Mouse (Mus musculus): Measurements from ENCODE around the gene Smg5. TPM values are rescaled to one million over a fixed set of nuclear protein-coding genes. Genes with fewer than 3 reads are reported as not detected.

The Smg5 gene
- polyA plus RNA-seq, 1 experiment: 64.5 TPM

DNA sequence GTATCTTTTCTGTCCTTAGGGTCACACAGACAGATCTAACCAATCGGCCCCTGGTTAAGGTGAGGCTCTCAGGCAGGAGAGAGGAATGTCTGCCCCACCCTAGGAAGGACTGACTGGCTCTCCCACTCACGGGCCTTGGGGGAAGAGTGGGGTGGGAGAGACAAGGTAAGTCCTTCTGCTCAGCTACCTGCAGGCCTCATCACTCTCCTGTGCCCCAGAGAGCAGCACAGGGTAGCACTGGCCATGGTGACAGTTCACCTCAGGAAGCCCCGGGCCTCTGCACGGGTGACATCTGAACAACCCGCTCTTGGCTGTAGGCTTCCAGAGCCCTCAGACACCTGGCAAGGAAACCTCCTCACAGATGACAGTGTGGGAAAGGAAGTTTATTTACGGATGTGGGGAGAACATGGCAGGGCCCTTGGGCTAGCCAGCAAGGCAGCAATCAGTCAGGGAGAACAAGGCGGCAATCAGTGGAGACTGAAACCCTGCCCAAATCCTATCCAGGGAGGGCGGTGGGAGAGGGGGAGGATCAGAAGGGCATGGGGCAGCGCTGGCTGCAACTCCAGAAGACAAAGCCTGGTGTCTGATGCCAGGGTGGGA is 57.8 kb downstream of the Smg5 start:
- DNase-seq (ENCODE audit: low read depth): no peak

DNA sequence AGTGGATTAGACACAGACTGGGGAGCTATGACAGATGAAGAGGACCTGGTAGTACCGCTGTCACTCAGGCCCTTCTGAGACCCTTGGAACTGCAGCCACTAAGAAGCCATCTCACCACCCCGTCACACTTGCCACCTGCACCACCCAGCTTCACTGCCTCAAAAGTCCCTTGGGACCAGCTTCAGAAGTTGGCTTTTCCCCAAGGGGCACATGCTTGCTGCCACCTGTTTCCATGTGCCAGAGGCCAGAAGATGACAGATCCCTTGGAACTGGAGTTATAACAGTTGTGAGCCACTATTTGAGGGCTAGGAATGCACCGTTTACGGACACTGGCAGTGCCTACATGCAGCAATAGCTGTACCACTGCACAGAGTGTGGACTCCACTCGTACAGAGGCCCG is 59.2 kb downstream of the Smg5 start:
- no peak for DNase-seq (ENCODE audit: low read depth)

GRCm38 (mm10) chr3:88395742-88396141 is 59.7 kb downstream of the Smg5 start:
- DNase-seq (ENCODE audit: low read depth): no peak

DNA sequence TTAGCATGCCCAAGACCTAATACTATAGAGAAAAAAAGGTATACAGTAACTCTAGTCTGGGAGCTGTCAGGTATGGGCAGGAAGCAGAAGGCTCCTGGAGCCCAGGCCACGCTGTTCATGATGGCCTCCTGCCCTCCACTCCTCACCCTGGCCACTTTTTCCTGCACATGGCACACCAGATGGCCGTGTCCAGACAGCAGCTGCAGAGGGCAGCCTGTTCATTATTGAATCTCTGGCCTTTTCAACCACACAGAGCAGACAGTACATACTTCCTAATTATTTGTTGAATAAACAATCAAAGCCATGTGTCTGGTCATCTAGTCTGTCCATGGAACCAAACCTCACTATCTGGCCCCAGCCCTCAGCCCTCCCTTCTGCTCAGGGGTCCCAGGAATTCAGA is 62.6 kb downstream of the Smg5 start:
- no peak for DNase-seq (ENCODE audit: low read depth)

DNA sequence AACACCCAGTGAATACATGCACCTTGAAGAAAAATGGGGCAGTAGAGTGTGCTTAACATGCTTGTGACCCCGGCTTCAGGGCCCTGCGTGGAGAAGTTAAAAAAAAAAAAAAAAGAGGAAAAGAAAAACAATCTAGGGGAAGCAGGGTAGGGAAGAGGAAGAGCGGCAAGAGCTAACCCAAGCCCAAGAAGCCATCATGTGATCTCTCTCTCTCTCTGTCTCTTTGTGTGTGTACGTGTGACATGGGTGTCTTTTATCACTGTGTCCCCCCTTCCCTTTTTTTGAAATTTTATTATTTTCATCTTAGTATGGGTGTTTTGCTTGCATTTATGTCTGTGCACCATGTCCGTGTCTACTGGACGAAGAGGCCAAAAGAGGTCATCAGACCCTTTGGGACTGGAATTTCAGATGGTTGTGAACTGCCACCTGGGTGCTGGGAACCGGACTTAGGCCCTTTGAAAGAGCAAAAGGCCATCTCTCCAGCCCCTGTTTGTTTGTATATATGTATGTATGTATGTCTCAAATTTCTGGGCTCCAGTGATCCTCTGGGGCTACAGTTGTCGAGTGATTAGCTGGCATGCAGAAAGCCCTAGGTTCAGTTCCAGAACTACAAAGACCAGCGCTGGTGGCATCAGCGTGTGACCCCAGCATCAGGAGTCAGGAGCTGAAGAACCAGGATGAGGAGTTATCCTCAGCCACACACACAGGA is 67.6 kb downstream of the Smg5 start:
- DNase-seq (ENCODE audit: low read depth): no peak

DNA sequence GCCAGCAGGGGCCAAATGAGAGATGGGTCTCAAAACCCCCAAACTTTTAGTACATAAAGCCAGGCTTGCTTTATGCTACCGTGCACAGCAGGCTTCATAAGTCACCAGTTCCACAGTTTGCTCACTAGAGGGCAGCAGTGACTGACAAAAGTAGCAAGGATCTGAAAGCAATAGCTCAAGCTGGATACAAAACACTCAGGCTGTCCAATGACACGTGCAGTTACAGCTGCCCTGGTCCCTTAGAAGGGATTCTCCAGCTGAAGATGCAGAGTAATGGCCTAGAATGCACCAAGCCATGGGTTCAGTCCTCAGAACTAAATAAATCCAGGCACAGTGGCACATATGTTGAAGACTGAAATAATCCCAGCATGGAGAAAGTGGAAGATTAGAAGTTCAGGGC is 71.0 kb downstream of the Smg5 start:
- DNase-seq (ENCODE audit: low read depth): no peak

DNA sequence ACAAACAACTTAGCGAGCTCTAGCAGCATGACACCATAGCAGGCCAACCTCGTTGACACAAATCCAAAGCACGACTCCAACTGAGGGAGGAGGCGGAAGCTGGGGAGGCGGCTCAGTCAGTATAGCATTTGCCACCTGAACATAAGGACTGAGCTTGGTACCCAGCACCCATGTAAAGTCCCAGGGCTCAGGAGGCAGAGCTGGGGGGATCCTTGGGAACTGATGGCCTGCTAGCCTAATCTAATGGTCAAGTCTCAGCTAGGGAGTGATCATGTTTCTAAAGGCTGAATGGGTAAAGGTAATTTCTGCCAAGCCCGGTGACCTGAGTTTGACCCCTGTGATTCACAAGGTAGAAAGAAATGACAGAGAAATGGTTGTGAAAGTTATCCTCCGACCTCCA is 71.5 kb downstream of the Smg5 start:
- DNase-seq (ENCODE audit: low read depth): no peak

GRCm38 (mm10) chr3:88408953-88409352 is 72.9 kb downstream of the Smg5 start:
- DNase-seq (ENCODE audit: low read depth): no peak

DNA sequence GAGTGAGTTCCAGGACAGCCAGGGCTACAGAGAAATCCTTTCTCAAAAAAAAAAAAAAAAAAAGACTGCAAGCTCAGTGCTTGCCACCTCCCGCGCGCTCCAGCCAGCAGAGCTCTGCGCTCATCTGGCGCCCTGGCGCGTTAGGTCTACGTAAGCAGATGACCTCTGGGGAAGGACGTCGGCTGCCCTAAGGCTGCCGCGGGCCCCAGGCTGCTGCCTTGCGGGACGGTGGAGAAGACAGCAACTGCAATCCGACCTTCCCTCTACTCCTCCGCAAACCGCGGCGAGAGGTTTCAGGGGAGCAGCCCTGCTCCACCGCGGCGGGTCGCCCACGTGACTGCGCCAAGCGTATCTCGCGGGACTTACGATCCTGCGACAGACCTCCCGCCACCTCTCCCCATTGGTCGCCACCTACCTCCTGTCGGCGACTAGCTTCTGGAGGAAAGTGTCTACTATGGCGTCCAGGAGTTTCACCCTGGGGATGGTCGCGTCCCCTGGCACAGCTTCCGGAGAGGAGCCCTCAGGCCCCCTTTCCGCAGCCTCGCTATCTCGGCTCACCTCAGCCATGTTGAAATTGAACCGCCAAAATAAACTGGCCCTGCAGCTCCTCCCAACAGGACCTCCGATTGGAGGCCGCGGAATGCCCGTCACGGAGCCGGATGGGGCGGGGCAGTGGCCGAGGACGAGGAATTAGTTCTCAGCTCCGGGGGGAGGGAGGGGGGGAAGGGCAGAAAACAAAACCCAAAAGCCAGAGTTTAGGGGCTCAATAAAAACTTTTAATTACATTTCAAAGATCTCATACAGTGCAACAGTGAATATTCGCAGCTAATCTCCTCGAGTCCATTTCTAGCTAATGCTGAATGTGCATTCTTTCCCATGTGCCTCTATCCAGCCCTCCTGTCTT is 73.9 kb downstream of the Smg5 start, which contains the start of gene Pmf1:
Gene Pmf1 (minus strand): TSS at position 591 of the 904 bp plus-strand sequence.
- DNase-seq (ENCODE audit: low read depth): no peak

- no peak for DNase-seq (ENCODE audit: low read depth)
Observed at GRCm38 (mm10) chr3:88410645-88411031, 74.6 kb downstream of the Smg5 start.

GRCm38 (mm10) chr3:88411681-88412080 is 75.6 kb downstream of the Smg5 start:
- no peak for DNase-seq (ENCODE audit: low read depth)

Other genes with a start within 250 kb of the Smg5 start
- gene Mef2d, start 193.9 kb upstream of the Smg5 start, polyA plus RNA-seq (2012; rRNA removed): 39.5 and 41.9 TPM in 2 replicates
- gene Rhbg, start 81.6 kb upstream of the Smg5 start, polyA plus RNA-seq (2012; rRNA removed): 33.0 TPM in 2 replicates
- gene Gm38392, start 49.0 kb upstream of the Smg5 start, polyA plus RNA-seq (2012; rRNA removed): 0.09 and 0.10 TPM in 2 replicates
- gene Tsacc, start 39.3 kb upstream of the Smg5 start, polyA plus RNA-seq (2012; rRNA removed): 9.8 and 10.7 TPM in 2 replicates
- gene Cct3, start 39.1 kb upstream of the Smg5 start, polyA plus RNA-seq (2012; rRNA removed): 103 and 134 TPM in 2 replicates
- gene Glmp, start 11.2 kb upstream of the Smg5 start, polyA plus RNA-seq (2012; rRNA removed): 255 and 271 TPM in 2 replicates
- 17.8 and 19.6 TPM in 2 replicates for gene Tmem79, start 112 bp upstream of the Smg5 start, polyA plus RNA-seq (2012; rRNA removed)
- 11.8 and 14.2 TPM in 2 replicates for gene Paqr6, start 28.3 kb downstream of the Smg5 start, polyA plus RNA-seq (2012; rRNA removed)
- gene Bglap3, start 36.5 kb downstream of the Smg5 start, polyA plus RNA-seq (2012; rRNA removed): 214 and 266 TPM in 2 replicates
- gene Bglap2, start 42.4 kb downstream of the Smg5 start, polyA plus RNA-seq (2012; rRNA removed): 0.39 TPM in 1 of 2 replicates, not detected in the other
- not detected in 2 replicates for gene Bglap, start 48.2 kb downstream of the Smg5 start, polyA plus RNA-seq (2012; rRNA removed)
- 23.9 and 31.0 TPM in 2 replicates for gene Pmf1, start 74.1 kb downstream of the Smg5 start, polyA plus RNA-seq (2012; rRNA removed)
- gene Slc25a44, start 88.9 kb downstream of the Smg5 start, polyA plus RNA-seq (2012; rRNA removed): 39.1 and 45.0 TPM in 2 replicates
- gene Sema4a, start 124.9 kb downstream of the Smg5 start, polyA plus RNA-seq (2012; rRNA removed): 100 and 129 TPM in 2 replicates
- gene Lmna, start 173.7 kb downstream of the Smg5 start, polyA plus RNA-seq (2012; rRNA removed): 125 and 138 TPM in 2 replicates
- 2.0 and 2.6 TPM in 2 replicates for gene Mex3a, start 196.1 kb downstream of the Smg5 start, polyA plus RNA-seq (2012; rRNA removed)
- 75.6 and 92.5 TPM in 2 replicates for gene Rab25, start 212.0 kb downstream of the Smg5 start, polyA plus RNA-seq (2012; rRNA removed)
- gene Lamtor2, start 216.8 kb downstream of the Smg5 start, polyA plus RNA-seq (2012; rRNA removed): 164 and 193 TPM in 2 replicates
- gene Ubqln4, start 217.5 kb downstream of the Smg5 start, polyA plus RNA-seq (2012; rRNA removed): 68.4 and 69.1 TPM in 2 replicates
- 323 and 341 TPM in 2 replicates for gene Ssr2, start 239.6 kb downstream of the Smg5 start, polyA plus RNA-seq (2012; rRNA removed)